Mouse (Mus musculus): ENCODE results near the gene Fggy.

GRCm38 (mm10) chr4:95856008-95856407 is 298.7 kb downstream of the Fggy start:
- TF ChIP-seq MAFK (IDR thresholded peaks at IDR 0.05; ENCODE audit: insufficient read depth, low read depth, low read length) (no peak), ZC3H11A (IDR thresholded peaks at IDR 0.05; ENCODE audit: borderline replicate concordance, low read depth, low read length) (no peak), ZNF384 (IDR thresholded peaks at IDR 0.05; ENCODE audit: low read depth, low read length) (no peak), HCFC1 (IDR thresholded peaks at IDR 0.05; ENCODE audit: borderline replicate concordance, insufficient read depth, low read length) (no peak)

Measured in ES-E14 (cell line).